8 mouse cellular contexts compared by ENCODE assay signal in the genomic region with DNA sequence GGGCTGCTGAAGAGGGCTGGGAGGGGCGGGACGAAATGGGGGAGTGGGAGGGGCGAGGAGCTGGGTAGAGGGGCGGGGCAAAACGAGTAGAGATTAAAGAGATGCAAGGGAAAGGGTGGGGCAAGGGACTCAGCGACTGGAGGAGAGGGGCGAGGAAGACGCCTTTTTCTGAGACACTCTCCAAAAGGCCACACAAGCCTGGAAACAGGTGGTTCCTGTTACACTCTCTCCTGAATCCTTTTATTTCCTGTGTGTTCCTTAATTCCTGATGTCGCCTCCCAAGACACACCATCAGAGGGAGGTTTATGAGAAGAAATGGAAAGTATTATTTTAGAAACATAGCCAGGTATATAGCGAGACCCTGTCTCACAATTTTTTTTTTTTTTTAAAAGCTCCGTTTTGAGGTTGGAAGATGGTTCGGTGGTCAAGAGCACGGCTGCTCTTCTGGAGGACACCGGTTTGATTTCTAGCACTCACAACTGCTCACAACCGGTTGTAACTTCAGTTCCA. TPM values are rescaled to one million over a fixed set of nuclear protein-coding genes. Genes with fewer than 3 reads are reported as not detected.
DNase-seq lines count a peak whose midpoint lies in the region; ATAC-seq and TF ChIP-seq lines count a peak whose summit lies in the region.

No protein-coding gene starts in this region.

- no peaks in the 10 kb centered on the region for H3K36me3 ChIP-seq in kidney, postnatal 0 days (ENCODE audit: insufficient read depth, low read length)
- H3K36me3 ChIP-seq in embryonic facial prominence, embryonic 12.5 days = no peaks in the 10 kb centered on the region
- no peaks in the 10 kb centered on the region; the same call in 1 of the 2 replicates for H3K36me3 ChIP-seq in intestine, embryonic 16.5 days (ENCODE audit: control insufficient read depth, insufficient read depth, low read length)
- H3K36me3 ChIP-seq in myocyte (ENCODE audit: control insufficient read depth, insufficient read depth) = peaks cover 20% of the 10 kb centered on the region

- no peaks in the 10 kb centered on the region for H3K27me3 ChIP-seq in kidney, postnatal 0 days (ENCODE audit: insufficient read depth, low read length)
- no peaks in the 10 kb centered on the region for H3K27me3 ChIP-seq in embryonic facial prominence, embryonic 12.5 days
- H3K27me3 ChIP-seq in intestine, embryonic 16.5 days (replicated peaks; ENCODE audit: control insufficient read depth, insufficient read depth, low read length) = no peaks in the 10 kb centered on the region
- H3K27me3 ChIP-seq in myocyte (ENCODE audit: control insufficient read depth, insufficient read depth, insufficient read length) = no peaks in the 10 kb centered on the region

- peaks cover 46% of the 10 kb centered on the region for H3K79me2 ChIP-seq in myocyte (ENCODE audit: control insufficient read depth, insufficient read depth)

- TF ChIP-seq CTCF in kidney, postnatal 0 days (IDR thresholded peaks at IDR 0.05; ENCODE audit: low read depth) = no peak

- H3K4me3 ChIP-seq in kidney, postnatal 0 days (replicated peaks; ENCODE audit: low read depth, low read length) = peak overlapping the region; percentile 89
- H3K4me3 ChIP-seq in embryonic facial prominence, embryonic 12.5 days = peak overlapping the region; percentile 88
- peak overlapping the region; percentile 65 for H3K4me3 ChIP-seq in intestine, embryonic 16.5 days (ENCODE audit: low read length)
- H3K4me3 ChIP-seq in myocyte = peak overlapping the region; percentile 100

- peak overlapping the region; percentile 92 for H3ac ChIP-seq in myocyte (ENCODE audit: control insufficient read depth, insufficient read length)

- H3K27ac ChIP-seq in kidney, postnatal 0 days = 0 out of 2 replicates have a peak overlapping the region, but pooled peaks have one; percentile 10
- no peak overlapping the region for H3K27ac ChIP-seq in embryonic facial prominence, embryonic 12.5 days
- no peak overlapping the region for H3K27ac ChIP-seq in intestine, embryonic 16.5 days (ENCODE audit: low read length)

- DNase-seq in kidney, postnatal 0 days (ENCODE audit: low spot score) = no peak
- no peak for DNase-seq in kidney, adult 11 months
- no peak for DNase-seq in c-Kit-positive CD71-positive TER-119-positive erythroid progenitor cells, embryonic 14.5 days (ENCODE audit: low spot score)
- DNase-seq in urinary bladder, adult 2 months (ENCODE audit: low spot score) = no peak
- DNase-seq in embryo, embryonic 10 days (ENCODE audit: low spot score) = no peak

- TF ChIP-seq POLR2A in myocyte (IDR thresholded peaks at IDR 0.05; ENCODE audit: insufficient read length, low read depth) = no peak

- WGBS in kidney, postnatal 0 days = 2% methylated on average over 15 of the region's 15 CpGs
- WGBS in embryonic facial prominence, embryonic 12.5 days = 8% methylated on average over 15 of the region's 15 CpGs
- WGBS in intestine, embryonic 16.5 days = 8% methylated on average over 15 of the region's 15 CpGs

- 0 out of 2 replicates have a peak overlapping the region, but pooled peaks have one; percentile 14 for H3K9ac ChIP-seq in kidney, postnatal 0 days (ENCODE audit: low read depth, low read length)
- no peak overlapping the region for H3K9ac ChIP-seq in embryonic facial prominence, embryonic 12.5 days
- H3K9ac ChIP-seq in intestine, embryonic 16.5 days (ENCODE audit: low read depth, low read length) = peak overlapping the region; percentile 80; the same call in 1 of the 2 replicates

- no peak for ATAC-seq in kidney, postnatal 0 days (replicated peaks; ENCODE audit: low FRiP score, low read depth)
- ATAC-seq in embryonic facial prominence, embryonic 12.5 days (ENCODE audit: insufficient number of reproducible peaks, insufficient read depth, low FRiP score, low TSS enrichment) = 0 out of 2 replicates have a peak, but pooled peaks have one; percentile 0
- ATAC-seq in intestine, embryonic 16.5 days = no peak; the same call in 1 of the 2 replicates

- peak overlapping the region; percentile 70 for H3K4me2 ChIP-seq in kidney, postnatal 0 days (ENCODE audit: low read length)
- peak overlapping the region; percentile 98 for H3K4me2 ChIP-seq in embryonic facial prominence, embryonic 12.5 days (replicated peaks)
- peak overlapping the region; percentile 65 for H3K4me2 ChIP-seq in intestine, embryonic 16.5 days (ENCODE audit: low read depth, low read length)
- H3K4me2 ChIP-seq in myocyte (ENCODE audit: low read depth) = peak overlapping the region; percentile 94

- no peaks in the 10 kb centered on the region for H3K9me3 ChIP-seq in kidney, postnatal 0 days (replicated peaks; ENCODE audit: low read length)
- H3K9me3 ChIP-seq in embryonic facial prominence, embryonic 12.5 days = no peaks in the 10 kb centered on the region
- H3K9me3 ChIP-seq in intestine, embryonic 16.5 days (ENCODE audit: control insufficient read depth, low read length) = no peaks in the 10 kb centered on the region

- H3K4me1 ChIP-seq in kidney, postnatal 0 days (replicated peaks; ENCODE audit: insufficient read depth, low read length) = 0 out of 2 replicates have a peak, but pooled peaks cover 8% of the 10 kb centered on the region
- peaks cover 11% of the 10 kb centered on the region for H3K4me1 ChIP-seq in embryonic facial prominence, embryonic 12.5 days
- H3K4me1 ChIP-seq in intestine, embryonic 16.5 days (ENCODE audit: control insufficient read depth, insufficient read depth, low read length) = peaks cover 19% of the 10 kb centered on the region

TF ChIP-seq in myocyte, 11 proteins besides CTCF, POLR2A, EP300 and RAD21:
- TF ChIP-seq MYOD1 (IDR thresholded peaks at IDR 0.05; ENCODE audit: control insufficient read depth in 1 of 3, insufficient read length in 2 of 3, low read depth in 2 of 3) (peak in 1 of 3 experiments; percentile 5), REST (IDR thresholded peaks at IDR 0.05; ENCODE audit: insufficient read depth, insufficient read length) (no peak)

RNA-seq across cellular contexts. Expression of a gene that starts 0.4 kb away (rescaled TPM):
- polyA plus RNA-seq in kidney, postnatal 0 days (2015; fragmentation: Nextera tagmentation; extraction: Ambion mirVana) = 34.7 and 42.2 TPM in 2 replicates
- polyA plus RNA-seq in embryonic facial prominence, embryonic 12.5 days (2016; fragmentation: Nextera tagmentation; extraction: Ambion mirVana) = 57.1 and 57.3 TPM in 2 replicates
- 56.4 and 62.8 TPM in 2 replicates for polyA plus RNA-seq in intestine, embryonic 16.5 days (2015; fragmentation: Nextera tagmentation; extraction: Ambion mirVana)
- 237 TPM for polyA plus RNA-seq in myocyte (2012; fragmentation: generic; extraction: Trizol)
- polyA plus RNA-seq in urinary bladder, adult 2 months (2012; rRNA removed) = 29.1 and 30.1 TPM in 2 replicates

RNA-seq across cellular contexts. Expression of a gene that starts 28.2 kb away (rescaled TPM):
- 1.1 and 1.2 TPM in 2 replicates for polyA plus RNA-seq in kidney, postnatal 0 days (2015; fragmentation: Nextera tagmentation; extraction: Ambion mirVana)
- polyA plus RNA-seq in embryonic facial prominence, embryonic 12.5 days (2016; fragmentation: Nextera tagmentation; extraction: Ambion mirVana) = 0.35 and 0.45 TPM in 2 replicates
- 0.27 and 0.33 TPM in 2 replicates for polyA plus RNA-seq in intestine, embryonic 16.5 days (2015; fragmentation: Nextera tagmentation; extraction: Ambion mirVana)
- polyA plus RNA-seq in myocyte (2012; fragmentation: generic; extraction: Trizol) = 0.02 TPM
- 1.4 and 1.6 TPM in 2 replicates for polyA plus RNA-seq in urinary bladder, adult 2 months (2012; rRNA removed)

RNA-seq across cellular contexts. Expression of a gene that starts 49.2 kb away (rescaled TPM):
- 9.6 and 11.1 TPM in 2 replicates for polyA plus RNA-seq in kidney, postnatal 0 days (2015; fragmentation: Nextera tagmentation; extraction: Ambion mirVana)
- polyA plus RNA-seq in embryonic facial prominence, embryonic 12.5 days (2016; fragmentation: Nextera tagmentation; extraction: Ambion mirVana) = 11.5 and 13.6 TPM in 2 replicates
- polyA plus RNA-seq in intestine, embryonic 16.5 days (2015; fragmentation: Nextera tagmentation; extraction: Ambion mirVana) = 3.4 and 4.5 TPM in 2 replicates
- 15.5 TPM for polyA plus RNA-seq in myocyte (2012; fragmentation: generic; extraction: Trizol)
- polyA plus RNA-seq in urinary bladder, adult 2 months (2012; rRNA removed) = 8.3 and 9.4 TPM in 2 replicates

RNA-seq across cellular contexts. Expression of a gene that starts 51.4 kb away (rescaled TPM):
- polyA plus RNA-seq in kidney, postnatal 0 days (2015; fragmentation: Nextera tagmentation; extraction: Ambion mirVana) = 156 and 178 TPM in 2 replicates
- polyA plus RNA-seq in embryonic facial prominence, embryonic 12.5 days (2016; fragmentation: Nextera tagmentation; extraction: Ambion mirVana) = 310 and 322 TPM in 2 replicates
- 175 and 192 TPM in 2 replicates for polyA plus RNA-seq in intestine, embryonic 16.5 days (2015; fragmentation: Nextera tagmentation; extraction: Ambion mirVana)
- 101 TPM for polyA plus RNA-seq in myocyte (2012; fragmentation: generic; extraction: Trizol)
- polyA plus RNA-seq in urinary bladder, adult 2 months (2012; rRNA removed) = 133 and 136 TPM in 2 replicates
